Mouse (Mus musculus) WW6 (cell line): ENCODE measurements around the gene Cacnb3.

ENCODE experiments used
- DNase-seq: peaks from one replicate; pipeline ENCODE4 v3.0.0-alpha.2; 2013; ENCODE audit warnings: low read depth, low spot score

Gene Cacnb3

GRCm38 (mm10) chr15:98635291-98635841, 4.7 kb downstream of the Cacnb3 start:
- DNase-seq, result no peak

GRCm38 (mm10) chr15:98636517-98636916, 5.9 kb downstream of the Cacnb3 start:
- no peak for DNase-seq

GRCm38 (mm10) chr15:98637155-98637554, 6.5 kb downstream of the Cacnb3 start:
- no peak for DNase-seq

GRCm38 (mm10) chr15:98640157-98640556, 9.5 kb downstream of the Cacnb3 start:
- peak; percentile 63 for DNase-seq

- no peak for DNase-seq
Measured at GRCm38 (mm10) chr15:98644406-98644805, 13.8 kb downstream of the Cacnb3 start.

- DNase-seq, result no peak
Measured at GRCm38 (mm10) chr15:98645057-98646026, 14.7 kb downstream of the Cacnb3 start.

GRCm38 (mm10) chr15:98646737-98647136, 16.1 kb downstream of the Cacnb3 start:
- no peak for DNase-seq

- no peak for DNase-seq
Measured at GRCm38 (mm10) chr15:98647308-98647707, 16.7 kb downstream of the Cacnb3 start.

- no peak for DNase-seq
Measured at GRCm38 (mm10) chr15:98648071-98648470, 17.4 kb downstream of the Cacnb3 start.

GRCm38 (mm10) chr15:98651431-98651830, 20.8 kb downstream of the Cacnb3 start:
- no peak for DNase-seq

- DNase-seq, result no peak
Measured at GRCm38 (mm10) chr15:98652174-98652573, 21.5 kb downstream of the Cacnb3 start.

- DNase-seq, result no peak
Measured at GRCm38 (mm10) chr15:98656982-98657751, 26.5 kb downstream of the Cacnb3 start.

GRCm38 (mm10) chr15:98662198-98662566, 31.5 kb downstream of the Cacnb3 start:
- DNase-seq, result no peak

- peak; percentile 77 for DNase-seq
Measured at GRCm38 (mm10) chr15:98662567-98663545, 32.2 kb downstream of the Cacnb3 start, which contains the start of gene Ddx23. TSS of gene Ddx23 (minus strand) at chr15:98662894.

- DNase-seq, result no peak
Measured at GRCm38 (mm10) chr15:98664042-98664907, 33.6 kb downstream of the Cacnb3 start.

GRCm38 (mm10) chr15:98672592-98672991, 42.0 kb downstream of the Cacnb3 start:
- no peak for DNase-seq

GRCm38 (mm10) chr15:98673732-98674131, 43.1 kb downstream of the Cacnb3 start:
- no peak for DNase-seq

GRCm38 (mm10) chr15:98674284-98674993, 43.8 kb downstream of the Cacnb3 start:
- DNase-seq, result no peak

GRCm38 (mm10) chr15:98674994-98675545, 44.4 kb downstream of the Cacnb3 start:
- DNase-seq, result no peak
